Mouse (Mus musculus): Measurements from ENCODE around the gene Serpina3n. TPM values are rescaled to one million over a fixed set of nuclear protein-coding genes. Genes with fewer than 3 reads are reported as not detected.

The Serpina3n gene
- total and polyA plus RNA-seq, 3 experiments, result not detected

GRCm38 (mm10) chr12:104450257-104450656, 43.7 kb downstream of the Serpina3n start:
- no peak overlapping the region for H3K4me3 ChIP-seq (ENCODE audit: low read depth, low read length)
- ATAC-seq (ENCODE audit: extremely low read depth, insufficient number of reproducible peaks, low FRiP score, poor library complexity, severe bottlenecking) (no peak), DNase-seq (ENCODE audit: low spot score) (no peak)
- no peaks in the 10 kb centered on the region for H3K27me3 ChIP-seq (ENCODE audit: insufficient read depth, low read length)
- peaks cover 90% of the 10 kb centered on the region for H3K9me3 ChIP-seq (replicated peaks)
- H3K36me3 ChIP-seq (replicated peaks), result no peaks in the 10 kb centered on the region
- TF ChIP-seq GATA1 (IDR thresholded peaks at IDR 0.05; ENCODE audit: borderline replicate concordance, low read length) (no peak), TAL1 (conservative IDR thresholded peaks at IDR 0.05; ENCODE audit: low read depth, low read length) (no peak), POLR2AphosphoS5 (IDR thresholded peaks at IDR 0.05; ENCODE audit: insufficient replicate concordance, low read depth, low read length) (no peak), CTCF (IDR thresholded peaks at IDR 0.05; ENCODE audit: low read depth, low read length) (no peak), GATA2 (IDR thresholded peaks at IDR 0.05; ENCODE audit: borderline replicate concordance, low read depth, low read length) (no peak)
- no peaks in the 10 kb centered on the region for H3K4me1 ChIP-seq (ENCODE audit: insufficient read depth, low read depth, low read length)

- Histone ChIP-seq H3K36me3 (replicated peaks) (no peaks in the 10 kb centered on the region), H3K27me3 (ENCODE audit: insufficient read depth, low read length) (no peaks in the 10 kb centered on the region), H3K9me3 (replicated peaks) (peaks cover 86% of the 10 kb centered on the region), H3K4me1 (ENCODE audit: insufficient read depth, low read depth, low read length) (no peaks in the 10 kb centered on the region), H3K4me3 (ENCODE audit: low read depth, low read length) (no peak overlapping the region)
- TF ChIP-seq TAL1 (conservative IDR thresholded peaks at IDR 0.05; ENCODE audit: low read depth, low read length), result no peak
- TF ChIP-seq GATA1 (IDR thresholded peaks at IDR 0.05; ENCODE audit: borderline replicate concordance, low read length), result no peak
- TF ChIP-seq CTCF (IDR thresholded peaks at IDR 0.05; ENCODE audit: low read depth, low read length), result no peak
- no peak for TF ChIP-seq GATA2 (IDR thresholded peaks at IDR 0.05; ENCODE audit: borderline replicate concordance, low read depth, low read length)
- no peak for TF ChIP-seq POLR2AphosphoS5 (IDR thresholded peaks at IDR 0.05; ENCODE audit: insufficient replicate concordance, low read depth, low read length)
- no peak for ATAC-seq (ENCODE audit: extremely low read depth, insufficient number of reproducible peaks, low FRiP score, poor library complexity, severe bottlenecking)
- DNase-seq (ENCODE audit: low spot score), result no peak
Observed at GRCm38 (mm10) chr12:104453002-104453401, 46.5 kb downstream of the Serpina3n start.

- Histone ChIP-seq H3K36me3 (replicated peaks) (no peaks in the 10 kb centered on the region), H3K4me1 (ENCODE audit: insufficient read depth, low read depth, low read length) (no peaks in the 10 kb centered on the region), H3K27me3 (ENCODE audit: insufficient read depth, low read length) (no peaks in the 10 kb centered on the region), H3K9me3 (replicated peaks) (peaks cover 86% of the 10 kb centered on the region), H3K4me3 (ENCODE audit: low read depth, low read length) (no peak overlapping the region)
- TF ChIP-seq GATA1 (IDR thresholded peaks at IDR 0.05; ENCODE audit: borderline replicate concordance, low read length) (no peak), TAL1 (conservative IDR thresholded peaks at IDR 0.05; ENCODE audit: low read depth, low read length) (no peak)
- DNase-seq (ENCODE audit: low spot score) (no peak), ATAC-seq (ENCODE audit: extremely low read depth, insufficient number of reproducible peaks, low FRiP score, poor library complexity, severe bottlenecking) (no peak)
Observed at GRCm38 (mm10) chr12:104459377-104459776, 52.8 kb downstream of the Serpina3n start.

DNA sequence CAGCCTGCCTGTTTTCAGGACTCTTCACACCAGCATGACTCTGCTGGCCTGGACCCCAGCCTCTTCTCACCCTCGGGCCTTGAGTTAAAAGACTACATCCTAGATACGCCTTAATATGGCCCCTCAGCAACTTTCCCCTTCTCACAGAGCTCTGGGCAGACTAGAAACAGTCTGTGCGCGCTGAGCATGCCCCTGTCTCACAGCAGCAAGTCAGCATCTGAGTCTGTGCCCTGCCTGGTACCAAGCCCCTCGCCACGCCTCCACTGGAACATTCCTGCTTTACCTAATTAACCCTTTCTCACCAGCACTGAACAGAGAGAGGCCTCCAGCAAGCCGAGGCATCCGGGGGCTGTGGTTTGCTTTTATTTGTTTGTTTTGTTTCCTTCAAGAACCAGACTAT, 54.8 kb downstream of the Serpina3n start:
- Histone ChIP-seq H3K4me1 (ENCODE audit: insufficient read depth, low read depth, low read length) (no peaks in the 10 kb centered on the region), H3K36me3 (replicated peaks) (no peaks in the 10 kb centered on the region), H3K27me3 (ENCODE audit: insufficient read depth, low read length) (no peaks in the 10 kb centered on the region), H3K4me3 (ENCODE audit: low read depth, low read length) (no peak overlapping the region), H3K9me3 (replicated peaks) (peaks cover 85% of the 10 kb centered on the region)
- no peak for ATAC-seq (ENCODE audit: extremely low read depth, insufficient number of reproducible peaks, low FRiP score, poor library complexity, severe bottlenecking)
- no peak for DNase-seq (ENCODE audit: low spot score)
- TF ChIP-seq GATA2 (IDR thresholded peaks at IDR 0.05; ENCODE audit: borderline replicate concordance, low read depth, low read length) (no peak), GATA1 (IDR thresholded peaks at IDR 0.05; ENCODE audit: borderline replicate concordance, low read length) (no peak), TAL1 (conservative IDR thresholded peaks at IDR 0.05; ENCODE audit: low read depth, low read length) (no peak), POLR2AphosphoS5 (IDR thresholded peaks at IDR 0.05; ENCODE audit: insufficient replicate concordance, low read depth, low read length) (no peak), CTCF (IDR thresholded peaks at IDR 0.05; ENCODE audit: low read depth, low read length) (no peak)

Other genes with a start within 250 kb of the Serpina3n start
- not detected in 2 replicates for gene Serpina3f, start 192.2 kb upstream of the Serpina3n start, total RNA-seq (2014; fragmentation: Nextera tagmentation)
- gene Serpina3f, start 192.2 kb upstream of the Serpina3n start, total RNA-seq (2017), result 0.06 and 0.22 TPM in 2 replicates
- not detected in 2 replicates for gene Serpina3f, start 192.2 kb upstream of the Serpina3n start, polyA plus RNA-seq (2012)
- not detected in 2 replicates for gene Serpina3g, start 170.5 kb upstream of the Serpina3n start, total RNA-seq (2014; fragmentation: Nextera tagmentation)
- 0.06 and 0.16 TPM in 2 replicates for gene Serpina3g, start 170.5 kb upstream of the Serpina3n start, total RNA-seq (2017)
- not detected in 2 replicates for gene Serpina3g, start 170.5 kb upstream of the Serpina3n start, polyA plus RNA-seq (2012)
- gene Serpina3i, start 143.6 kb upstream of the Serpina3n start, total RNA-seq (2014; fragmentation: Nextera tagmentation), result not detected in 2 replicates
- 0.11 TPM in 1 of 2 replicates, not detected in the other for gene Serpina3i, start 143.6 kb upstream of the Serpina3n start, total RNA-seq (2017)
- gene Serpina3i, start 143.6 kb upstream of the Serpina3n start, polyA plus RNA-seq (2012), result not detected in 2 replicates
- not detected in 2 replicates for gene Serpina3j, start 92.2 kb upstream of the Serpina3n start, total RNA-seq (2014; fragmentation: Nextera tagmentation)
- 0.27 TPM in 1 of 2 replicates, not detected in the other for gene Serpina3j, start 92.2 kb upstream of the Serpina3n start, total RNA-seq (2017)
- not detected in 2 replicates for gene Serpina3j, start 92.2 kb upstream of the Serpina3n start, polyA plus RNA-seq (2012)
- gene Serpina3k, start 68.2 kb upstream of the Serpina3n start, total RNA-seq (2014; fragmentation: Nextera tagmentation), result not detected in 2 replicates
- gene Serpina3k, start 68.2 kb upstream of the Serpina3n start, total RNA-seq (2017), result not detected in 2 replicates
- gene Serpina3k, start 68.2 kb upstream of the Serpina3n start, polyA plus RNA-seq (2012), result not detected in 2 replicates
- not detected in 2 replicates for gene Serpina3m, start 68.2 kb upstream of the Serpina3n start, total RNA-seq (2014; fragmentation: Nextera tagmentation)
- gene Serpina3m, start 68.2 kb upstream of the Serpina3n start, total RNA-seq (2017), result not detected in 2 replicates
- gene Serpina3m, start 68.2 kb upstream of the Serpina3n start, polyA plus RNA-seq (2012), result not detected in 2 replicates
- gene Gsc, start 66.6 kb downstream of the Serpina3n start, total RNA-seq (2014; fragmentation: Nextera tagmentation), result not detected in 2 replicates
- not detected in 2 replicates for gene Gsc, start 66.6 kb downstream of the Serpina3n start, total RNA-seq (2017)
- gene Gsc, start 66.6 kb downstream of the Serpina3n start, polyA plus RNA-seq (2012), result not detected in 2 replicates